Mouse (Mus musculus) CH12.LX (cell line): ENCODE results near the gene Hoxb7. TPM values are rescaled to one million over a fixed set of nuclear protein-coding genes. Genes with fewer than 3 reads are reported as not detected.

Experiments used
- DNase-seq: peaks from one replicate; pipeline ENCODE4 v3.0.0-alpha.2; 2013; ENCODE audit errors: extremely low read depth
- H3K27ac ChIP-seq: 2 replicates; pipeline ENCODE4 v1.5.1; 2012; ENCODE audit warnings: low read depth, mild to moderate bottlenecking, control low read depth, moderate library complexity; ENCODE audit not compliant: insufficient read depth
- H3K27me3 ChIP-seq: replicated peaks from 2 replicates; pipeline ENCODE3; 2012; ENCODE audit warnings: inconsistent platforms
- H3K36me3 ChIP-seq, 2 experiments: replicated peaks in 1 of 2; 2 replicates each; pipeline versions ENCODE3 to v1.6.1; 2012; ENCODE audit warnings: inconsistent platforms in 1 of 2, low read length in 1 of 2, mild to moderate bottlenecking in 1 of 2, mixed read lengths in 1 of 2, moderate library complexity in 1 of 2; ENCODE audit not compliant: control insufficient read depth in 1 of 2, insufficient read depth in 1 of 2
- H3K4me1 ChIP-seq, 2 experiments: 2 replicates each; pipeline ENCODE4 v1.6.1; 2012; ENCODE audit warnings: inconsistent platforms in 1 of 2, moderate library complexity in 1 of 2; ENCODE audit not compliant: insufficient read depth in 2 of 2, control insufficient read depth in 1 of 2
- H3K4me2 ChIP-seq: 2 replicates; pipeline ENCODE4 v1.6.1; 2012; ENCODE audit warnings: low read depth, mild to moderate bottlenecking, control low read depth; ENCODE audit not compliant: poor library complexity, insufficient read depth, severe bottlenecking
- H3K4me3 ChIP-seq, 3 experiments: fragments of 150-350 bp in 1 of 3; sonication (generic) in 1 of 3; replicated peaks in 1 of 3; 2 replicates each; pipeline versions ENCODE3 to v1.5.1; 2011 to 2012; ENCODE audit warnings: low read depth in 2 of 3, low read length in 2 of 3, mild to moderate bottlenecking in 2 of 3, moderate library complexity in 2 of 3, control low read depth in 1 of 3, improper control_type of control experiment in 1 of 3, inconsistent platforms in 1 of 3, mixed read lengths in 1 of 3; ENCODE audit not compliant: poor library complexity in 1 of 3
- H3K79me2 ChIP-seq: replicated peaks from 2 replicates; pipeline ENCODE4 v1.6.1; 2012; ENCODE audit warnings: mild to moderate bottlenecking, moderate library complexity; ENCODE audit not compliant: control insufficient read depth, poor library complexity, insufficient read depth, severe bottlenecking; ENCODE audit errors: extremely low read depth
- H3K9ac ChIP-seq: 2 replicates; pipeline ENCODE4 v1.6.1; 2012; ENCODE audit warnings: low read depth, mild to moderate bottlenecking, control low read depth, moderate library complexity; ENCODE audit not compliant: insufficient read depth
- H3K9me3 ChIP-seq: replicated peaks from 2 replicates; pipeline ENCODE3; 2012; ENCODE audit warnings: low read length, inconsistent platforms, mixed read lengths
- BHLHE40 ChIP-seq: IDR thresholded peaks from 2 replicates; pipeline ENCODE4 v1.6.1; 2011; ENCODE audit warnings: mild to moderate bottlenecking, low read depth, low read length, improper control_type of control experiment
- CHD1 ChIP-seq: IDR thresholded peaks from 2 replicates; pipeline ENCODE4 v1.6.1; 2012; ENCODE audit warnings: low read depth, low read length, improper control_type of control experiment, inconsistent platforms
- CHD2 ChIP-seq: IDR thresholded peaks from 2 replicates; pipeline ENCODE4 v1.6.1; 2011; ENCODE audit warnings: low read length, improper control_type of control experiment
- E2F4 ChIP-seq: IDR thresholded peaks from 2 replicates; pipeline ENCODE4 v1.6.1; 2011; ENCODE audit warnings: low read depth, low read length, improper control_type of control experiment; ENCODE audit not compliant: insufficient replicate concordance
- ELF1 ChIP-seq: IDR thresholded peaks from 2 replicates; pipeline ENCODE4 v1.6.1; 2014; ENCODE audit warnings: low read depth, mild to moderate bottlenecking, inconsistent platforms, low read length, improper control_type of control experiment
- ETS1 ChIP-seq: conservative IDR thresholded peaks from 2 replicates; pipeline ENCODE4 v1.6.1; 2012; ENCODE audit warnings: low read depth, mild to moderate bottlenecking, inconsistent platforms, low read length, improper control_type of control experiment, moderate library complexity
- GABPA ChIP-seq: IDR thresholded peaks from 2 replicates; pipeline ENCODE4 v1.6.1; 2012; ENCODE audit warnings: low read depth, low read length, improper control_type of control experiment, inconsistent platforms; ENCODE audit not compliant: insufficient replicate concordance
- HCFC1 ChIP-seq: IDR thresholded peaks from 2 replicates; pipeline ENCODE4 v1.6.1; 2012; ENCODE audit warnings: low read depth, mild to moderate bottlenecking, inconsistent platforms, low read length, improper control_type of control experiment
- IRF4 ChIP-seq: IDR thresholded peaks from 2 replicates; pipeline ENCODE4 v1.6.1; 2014; ENCODE audit warnings: low read depth, mild to moderate bottlenecking, inconsistent platforms, low read length, improper control_type of control experiment
- JUND ChIP-seq: conservative IDR thresholded peaks from 2 replicates; pipeline ENCODE4 v1.6.1; 2011; ENCODE audit warnings: low read depth, low read length, improper control_type of control experiment
- KAT2A ChIP-seq: IDR thresholded peaks from 2 replicates; pipeline ENCODE4 v1.6.1; 2012; ENCODE audit warnings: low read length, improper control_type of control experiment, inconsistent platforms; ENCODE audit not compliant: insufficient replicate concordance
- MAFK ChIP-seq: IDR thresholded peaks from 2 replicates; pipeline ENCODE4 v1.6.1; 2011; ENCODE audit warnings: low read length, improper control_type of control experiment; ENCODE audit not compliant: insufficient replicate concordance
- MAX ChIP-seq: IDR thresholded peaks from 2 replicates; pipeline ENCODE4 v1.6.1; 2011; ENCODE audit warnings: low read length, improper control_type of control experiment
- MEF2A ChIP-seq: IDR thresholded peaks from 2 replicates; pipeline ENCODE4 v1.6.1; 2014; ENCODE audit warnings: low read depth, mild to moderate bottlenecking, inconsistent platforms, low read length, improper control_type of control experiment, borderline replicate concordance
- MXI1 ChIP-seq: IDR thresholded peaks from 2 replicates; pipeline ENCODE4 v1.6.1; 2011; ENCODE audit warnings: mild to moderate bottlenecking, low read depth, low read length, improper control_type of control experiment
- MYC ChIP-seq: IDR thresholded peaks from 2 replicates; pipeline ENCODE4 v1.6.1; 2011; ENCODE audit warnings: low read depth, mild to moderate bottlenecking, improper control_type of control experiment, low read length
- NRF1 ChIP-seq: IDR thresholded peaks from 2 replicates; pipeline ENCODE4 v1.6.1; 2014; ENCODE audit warnings: low read depth, mild to moderate bottlenecking, inconsistent platforms, low read length, improper control_type of control experiment, moderate library complexity
- POLR2AphosphoS2 ChIP-seq: IDR thresholded peaks from 2 replicates; pipeline ENCODE4 v1.6.1; 2011; ENCODE audit warnings: low read depth, low read length, improper control_type of control experiment
- RAD21 ChIP-seq: IDR thresholded peaks from 2 replicates; pipeline ENCODE4 v1.6.1; 2011; ENCODE audit warnings: low read depth, mild to moderate bottlenecking, low read length, improper control_type of control experiment, moderate library complexity
- TCF12 ChIP-seq: IDR thresholded peaks from 2 replicates; pipeline ENCODE4 v1.6.1; 2014; ENCODE audit warnings: low read depth, mild to moderate bottlenecking, inconsistent platforms, low read length, improper control_type of control experiment
- USF1 ChIP-seq: IDR thresholded peaks from 2 replicates; pipeline ENCODE4 v1.6.1; 2014; ENCODE audit warnings: low read depth, mild to moderate bottlenecking, inconsistent platforms, low read length, improper control_type of control experiment
- USF2 ChIP-seq: conservative IDR thresholded peaks from 2 replicates; pipeline ENCODE4 v1.6.1; 2011; ENCODE audit warnings: low read depth, low read length, improper control_type of control experiment
- ZC3H11A ChIP-seq: IDR thresholded peaks from 2 replicates; pipeline ENCODE4 v1.6.1; 2012; ENCODE audit warnings: low read depth, mild to moderate bottlenecking, inconsistent platforms, low read length, improper control_type of control experiment
- ZMIZ1 ChIP-seq: IDR thresholded peaks from 2 replicates; pipeline ENCODE4 v1.6.1; 2012; ENCODE audit warnings: low read depth, mild to moderate bottlenecking, inconsistent platforms, low read length, improper control_type of control experiment
- ZNF384 ChIP-seq: IDR thresholded peaks from 2 replicates; pipeline ENCODE4 v1.6.1; 2012; ENCODE audit warnings: low read depth, low read length, improper control_type of control experiment, inconsistent platforms
- dilution Hi-C: fragments of 300-500 bp; cut with MboI; formaldehyde crosslinking; loops from 2 replicates; pipeline ENCODE4 v1.14.3; 2020; ENCODE audit warnings: low sequenced_read_pairs; ENCODE audit not compliant: extremely low pct_unique_long_range_greater_than_20kb, extremely low pct_ligation_motif_present
- in situ Hi-C: fragments of 300-500 bp; cut with MboI; formaldehyde crosslinking; loops from 3 replicates; pipeline ENCODE4 v1.14.3; 2019; ENCODE audit warnings: low sequenced_read_pairs, low pct_ligation_motif_present, low pct_unique_long_range_greater_than_20kb, mixed read lengths
- polyA plus RNA-seq: library from polyadenylated mRNA; unstranded; fragments of >175 nt; gene quantifications from 2 replicates; pipeline ENCODE4 v1.2.1, GENCODE M21; 2012; ENCODE audit warnings: low read depth; ENCODE audit not compliant: insufficient read length
- total RNA-seq, 2 experiments: library from RNA; depleted of rRNA; stranded (reverse); fragments of 300-350 nt in 1 of 2; fragments of >200 nt in 1 of 2; gene quantifications; 2 replicates each; pipeline ENCODE4 v1.2.3; 2012 to 2014

The Hoxb7 gene
- total and polyA plus RNA-seq, 3 experiments, result not detected

DNA sequence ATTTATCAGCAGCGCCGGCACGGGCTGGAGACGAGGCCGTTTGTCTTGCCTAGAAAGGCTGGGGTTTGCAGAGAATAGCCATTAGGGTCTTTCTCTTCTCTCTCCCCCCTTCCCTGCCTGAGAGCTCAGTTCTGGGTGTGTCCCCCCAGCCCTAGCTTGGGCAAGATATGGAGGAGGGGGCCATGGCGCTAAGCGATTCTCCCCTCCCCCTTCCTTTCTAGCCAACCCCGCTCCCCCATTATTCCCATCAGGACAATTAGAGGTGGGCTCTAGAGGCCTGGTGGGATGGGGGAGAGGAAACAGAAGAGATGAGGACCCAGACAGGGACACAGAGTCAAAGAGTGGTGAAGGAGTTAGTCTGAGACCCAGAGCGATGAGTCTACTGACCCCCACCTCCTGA is 988 bp downstream of the Hoxb7 start:
- H3K79me2 ChIP-seq, result no peaks in the 10 kb centered on the region
- no peak for TF ChIP-seq MAX
- TF ChIP-seq MEF2A, result no peak
- TF ChIP-seq ETS1, result no peak
- TF ChIP-seq HCFC1, result no peak
- no peak for TF ChIP-seq POLR2AphosphoS2
- no peak for TF ChIP-seq USF1
- H3K36me3 ChIP-seq, result no peaks in the 10 kb centered on the region
- no peak overlapping the region for H3K4me2 ChIP-seq
- H3K4me1 ChIP-seq, result peaks cover 5 to 8% of the 10 kb centered on the region in 2 experiments; a peak in 3 of 4 replicates
- no peak overlapping the region for H3K27ac ChIP-seq
- no peak overlapping the region for H3K4me3 ChIP-seq
- peaks cover 16% of the 10 kb centered on the region for H3K9me3 ChIP-seq
- no peak overlapping the region for H3K9ac ChIP-seq
- H3K27me3 ChIP-seq, result peaks cover 95% of the 10 kb centered on the region
- dilution Hi-C loops, result no loop called here
- in situ Hi-C loops, result no loop called here
- DNase-seq, result no peak

- TF ChIP-seq ZC3H11A, result no peak
- TF ChIP-seq E2F4, result no peak
- no peak for TF ChIP-seq MXI1
- TF ChIP-seq USF2, result no peak
- TF ChIP-seq CHD2, result no peak
- no peak for TF ChIP-seq KAT2A
- DNase-seq, result no peak
- Histone ChIP-seq H3K27ac (no peak overlapping the region), H3K9me3 (peaks cover 15% of the 10 kb centered on the region), H3K79me2 (no peaks in the 10 kb centered on the region), H3K36me3 (no peaks in the 10 kb centered on the region), H3K9ac (no peak overlapping the region), H3K4me1 (peaks cover 2 to 19% of the 10 kb centered on the region in 2 experiments; a peak in 2 of 4 replicates), H3K4me2 (0 out of 2 replicates have a peak overlapping the region, but pooled peaks have one; percentile 53), H3K4me3 (no peak overlapping the region), H3K27me3 (peaks cover 96% of the 10 kb centered on the region)
- in situ Hi-C loops (no loop called here), dilution Hi-C loops (no loop called here)
Observed at GRCm38 (mm10) chr11:96288455-96289221, 2.2 kb downstream of the Hoxb7 start.

- H3K27ac ChIP-seq, result no peak overlapping the region
- peaks cover 15% of the 10 kb centered on the region for H3K9me3 ChIP-seq
- peaks cover 96% of the 10 kb centered on the region for H3K27me3 ChIP-seq
- DNase-seq, result no peak
- no peaks in the 10 kb centered on the region for H3K79me2 ChIP-seq
- dilution Hi-C loops, result no loop called here
- H3K36me3 ChIP-seq, result no peaks in the 10 kb centered on the region
- H3K9ac ChIP-seq, result no peak overlapping the region
- peaks cover 2 to 22% of the 10 kb centered on the region in 2 experiments; a peak in 2 of 4 replicates for H3K4me1 ChIP-seq
- in situ Hi-C loops, result no loop called here
- no peak overlapping the region for H3K4me3 ChIP-seq
- peak overlapping the region; percentile 53; the same call in 1 of the 2 replicates for H3K4me2 ChIP-seq
- TF ChIP-seq E2F4, result no peak
- TF ChIP-seq CHD1, result no peak
- no peak for TF ChIP-seq MAFK
- TF ChIP-seq JUND, result no peak
- no peak for TF ChIP-seq ZMIZ1
- TF ChIP-seq ZNF384, result no peak
- TF ChIP-seq MYC, result no peak
- no peak for TF ChIP-seq NRF1
- no peak for TF ChIP-seq HCFC1
- no peak for TF ChIP-seq GABPA
- no peak for TF ChIP-seq ELF1
- no peak for TF ChIP-seq BHLHE40
- no peak for TF ChIP-seq TCF12
- no peak for TF ChIP-seq RAD21
- no peak for TF ChIP-seq IRF4
Observed at GRCm38 (mm10) chr11:96289293-96289692, 2.9 kb downstream of the Hoxb7 start.
